In genomic region chr3:145924649-145925337, GRCm38 (mm10) we compare ENCODE assay signal across 8 mouse cellular contexts. TPM values are rescaled to one million over a fixed set of nuclear protein-coding genes. Genes with fewer than 3 reads are reported as not detected.
DNase-seq lines count a peak whose midpoint lies in the region; ATAC-seq and TF ChIP-seq lines count a peak whose summit lies in the region.

No protein-coding gene starts in this region.

- peak; percentile 14; the same call in 1 of the 2 replicates for TF ChIP-seq POLR2A in testis, adult 2 months (IDR thresholded peaks at IDR 0.05; ENCODE audit: control insufficient read depth, low read depth, low read length)

- peak overlapping the region; percentile 92 for H3K27ac ChIP-seq in heart, embryonic 12.5 days (ENCODE audit: poor library complexity, severe bottlenecking)
- peak overlapping the region; percentile 92 for H3K27ac ChIP-seq in liver, embryonic 13.5 days
- peak overlapping the region; percentile 94 for H3K27ac ChIP-seq in testis, adult 2 months (ENCODE audit: control insufficient read depth, insufficient read depth, low read depth, low read length)

- WGBS in heart, embryonic 12.5 days, result 4% methylated on average over 39 of the region's 39 CpGs
- WGBS in liver, embryonic 13.5 days (ENCODE audit: insufficient replicate concordance), result 2% methylated on average over 39 of the region's 39 CpGs

- no peaks in the 10 kb centered on the region; the same call in 1 of the 2 replicates for H3K27me3 ChIP-seq in erythroblast, embryonic 14.5 days (ENCODE audit: control insufficient read depth)
- H3K27me3 ChIP-seq in heart, embryonic 12.5 days (replicated peaks), result no peaks in the 10 kb centered on the region
- no peaks in the 10 kb centered on the region for H3K27me3 ChIP-seq in liver, embryonic 13.5 days
- no peaks in the 10 kb centered on the region for H3K27me3 ChIP-seq in testis, adult 2 months (ENCODE audit: control insufficient read depth, insufficient read depth, low read length)

- no peaks in the 10 kb centered on the region for H3K9me3 ChIP-seq in erythroblast, embryonic 14.5 days (ENCODE audit: control insufficient read depth, low read length)
- H3K9me3 ChIP-seq in heart, embryonic 12.5 days (replicated peaks), result no peaks in the 10 kb centered on the region
- no peaks in the 10 kb centered on the region for H3K9me3 ChIP-seq in liver, embryonic 13.5 days (replicated peaks)

- H3K9ac ChIP-seq in heart, embryonic 12.5 days, result peak overlapping the region; percentile 98
- peak overlapping the region; percentile 94 for H3K9ac ChIP-seq in liver, embryonic 13.5 days

- ATAC-seq in CD4-positive, CD25-positive, alpha-beta regulatory T cell, adult 4 months, result peak; percentile 40
- ATAC-seq in heart, embryonic 12.5 days (ENCODE audit: insufficient number of reproducible peaks, low FRiP score), result no peak
- ATAC-seq in liver, embryonic 13.5 days (ENCODE audit: low read depth), result peak; percentile 8; the same call in 1 of the 2 replicates

- peak; percentile 14 to 19 for DNase-seq in adrenal gland, postnatal 4 days (ENCODE audit: low spot score in 2 of 2)
- peak; percentile 70 for DNase-seq in kidney, postnatal 10 days
- DNase-seq in liver, embryonic 13.5 days, result peak; percentile 42
- DNase-seq in naive thymus-derived CD4-positive, alpha-beta T cell, adult 2 months (ENCODE audit: low read depth), result peak; percentile 79

- H3K4me3 ChIP-seq in erythroblast, embryonic 14.5 days (replicated peaks), result peak overlapping the region; percentile 88
- peak overlapping the region; percentile 99 for H3K4me3 ChIP-seq in heart, embryonic 12.5 days
- peak overlapping the region; percentile 96 for H3K4me3 ChIP-seq in liver, embryonic 13.5 days (replicated peaks)
- H3K4me3 ChIP-seq in testis, adult 2 months (ENCODE audit: control insufficient read depth, low read depth, low read length), result peak overlapping the region; percentile 99

- H3K4me2 ChIP-seq in heart, embryonic 12.5 days, result peak overlapping the region; percentile 77
- peak overlapping the region; percentile 84 for H3K4me2 ChIP-seq in liver, embryonic 13.5 days

- peaks cover 23% of the 10 kb centered on the region for H3K36me3 ChIP-seq in erythroblast, embryonic 14.5 days (ENCODE audit: control insufficient read depth)
- peaks cover 12% of the 10 kb centered on the region for H3K36me3 ChIP-seq in heart, embryonic 12.5 days
- H3K36me3 ChIP-seq in liver, embryonic 13.5 days, result peaks cover 14% of the 10 kb centered on the region; the same call in 1 of the 2 replicates
- H3K36me3 ChIP-seq in testis, adult 2 months (ENCODE audit: control insufficient read depth, insufficient read depth, low read length), result no peaks in the 10 kb centered on the region

- no peak for TF ChIP-seq CTCF in testis, adult 2 months (IDR thresholded peaks at IDR 0.05; ENCODE audit: control insufficient read depth, insufficient read depth, insufficient replicate concordance, low read depth, low read length)

- H3K4me1 ChIP-seq in erythroblast, embryonic 14.5 days (ENCODE audit: control insufficient read depth), result peaks cover 36% of the 10 kb centered on the region
- peaks cover 25% of the 10 kb centered on the region for H3K4me1 ChIP-seq in heart, embryonic 12.5 days (replicated peaks)
- peaks cover 32% of the 10 kb centered on the region for H3K4me1 ChIP-seq in liver, embryonic 13.5 days (replicated peaks)
- no peaks in the 10 kb centered on the region; the same call in 1 of the 2 replicates for H3K4me1 ChIP-seq in testis, adult 2 months (ENCODE audit: control insufficient read depth, insufficient read depth, low read length)

RNA-seq across cellular contexts. Expression of gene Bcl10, which starts 2.2 kb away (rescaled TPM):
- polyA plus RNA-seq in CD4-positive, CD25-positive, alpha-beta regulatory T cell, adult 4 months (2017; shearing (Covaris generic)), result 10 to 100 TPM; 43.5 to 50.2 TPM
- 10 to 100 TPM; 27.7 to 28.8 TPM for total RNA-seq in adrenal gland, postnatal 4 days (2021)
- 1.1 and 1.2 TPM in 2 replicates for polyA plus RNA-seq in erythroblast, embryonic 14.5 days (2012)
- 42.9 and 43.1 TPM in 2 replicates for polyA plus RNA-seq in heart, embryonic 12.5 days (2016; fragmentation: Nextera tagmentation; extraction: Ambion mirVana)
- polyA plus RNA-seq in liver, embryonic 13.5 days (2015; fragmentation: Nextera tagmentation; extraction: Ambion mirVana), result 21.4 and 24.8 TPM in 2 replicates
- polyA plus RNA-seq in testis, adult 2 months (2012; rRNA removed), result 4.6 and 4.7 TPM in 2 replicates

RNA-seq across cellular contexts. Expression of gene 2410004B18Rik, which starts 13.0 kb away (rescaled TPM):
- 10 to 100 TPM; 18.9 to 21.5 TPM for polyA plus RNA-seq in CD4-positive, CD25-positive, alpha-beta regulatory T cell, adult 4 months (2017; shearing (Covaris generic))
- total RNA-seq in adrenal gland, postnatal 4 days (2021), result 10 to 100 TPM; 21.6 to 22.5 TPM
- 2.8 and 3.2 TPM in 2 replicates for polyA plus RNA-seq in erythroblast, embryonic 14.5 days (2012)
- 46.6 and 47.2 TPM in 2 replicates for polyA plus RNA-seq in heart, embryonic 12.5 days (2016; fragmentation: Nextera tagmentation; extraction: Ambion mirVana)
- 20.6 and 25.4 TPM in 2 replicates for polyA plus RNA-seq in liver, embryonic 13.5 days (2015; fragmentation: Nextera tagmentation; extraction: Ambion mirVana)
- 12.1 and 13.0 TPM in 2 replicates for polyA plus RNA-seq in testis, adult 2 months (2012; rRNA removed)

Comparison
In these comparisons a context has a peak if more than half of its experiments do, and no peak if none do; other contexts are left out.
1. DNase-seq: peak in every context shown above with its lines; median percentile 79 in naive thymus-derived CD4-positive, alpha-beta T cell, adult 2 months; 70 in kidney, postnatal 10 days; 42 in liver, embryonic 13.5 days; 16 in adrenal gland, postnatal 4 days.